Mouse (Mus musculus) MEL (cell line): Measurements from ENCODE around the gene Pde7b.

Source experiments
- CTCF ChIP-seq, 3 experiments: IDR thresholded peaks in 2 of 3; conservative IDR thresholded peaks in 1 of 3; 2 replicates each; pipeline ENCODE4 v1.5.1; 2011 to 2012; ENCODE audit warnings: low read length in 3 of 3, low read depth in 2 of 3, mild to moderate bottlenecking in 2 of 3, improper control_type of control experiment in 1 of 3, inconsistent platforms in 1 of 3, mixed read lengths in 1 of 3, moderate library complexity in 1 of 3; ENCODE audit not compliant: control insufficient read depth in 1 of 3, insufficient read depth in 1 of 3, poor library complexity in 1 of 3, severe bottlenecking in 1 of 3
- E2F4 ChIP-seq: IDR thresholded peaks from 2 replicates; pipeline ENCODE4 v1.6.1; 2011; ENCODE audit warnings: low read depth, low read length, improper control_type of control experiment, borderline replicate concordance
- HCFC1 ChIP-seq: IDR thresholded peaks from 2 replicates; pipeline ENCODE4 v1.6.1; 2012; ENCODE audit warnings: low read depth, mild to moderate bottlenecking, inconsistent platforms, low read length, improper control_type of control experiment, moderate library complexity
- MAX ChIP-seq: IDR thresholded peaks from 2 replicates; pipeline ENCODE4 v1.6.1; 2011; ENCODE audit warnings: low read length, improper control_type of control experiment
- MEF2A ChIP-seq: IDR thresholded peaks from 2 replicates; pipeline ENCODE4 v1.6.1; 2014; ENCODE audit warnings: low read depth, mild to moderate bottlenecking, inconsistent platforms, low read length, improper control_type of control experiment; ENCODE audit not compliant: poor library complexity, insufficient replicate concordance, severe bottlenecking; ENCODE audit errors: extremely low read depth
- MYB ChIP-seq: IDR thresholded peaks from 2 replicates; pipeline ENCODE4 v1.6.1; 2011; ENCODE audit warnings: mild to moderate bottlenecking, low read depth, low read length, improper control_type of control experiment
- POLR2A ChIP-seq, 2 experiments: IDR thresholded peaks; 2 replicates each; pipeline ENCODE4 v1.6.1; 2011 to 2012; ENCODE audit warnings: low read length in 2 of 2, mild to moderate bottlenecking in 2 of 2, control low read depth in 1 of 2, improper control_type of control experiment in 1 of 2, low read depth in 1 of 2, moderate library complexity in 1 of 2; ENCODE audit not compliant: control insufficient read depth in 1 of 2, insufficient read depth in 1 of 2, poor library complexity in 1 of 2
- ZMIZ1 ChIP-seq: IDR thresholded peaks from 2 replicates; pipeline ENCODE4 v1.6.1; 2012; ENCODE audit warnings: low read depth, mild to moderate bottlenecking, inconsistent platforms, low read length, improper control_type of control experiment, moderate library complexity

GRCm38 (mm10) chr10:20420296-20420695, 304.6 kb downstream of the Pde7b start:
- TF ChIP-seq E2F4, result no peak
- TF ChIP-seq POLR2A (IDR thresholded peaks at IDR 0.05; ENCODE audit: control insufficient read depth in 1 of 2, insufficient read depth in 1 of 2, low read depth in 1 of 2, low read length in 2 of 2, poor library complexity in 1 of 2), result no peak
- no peak for TF ChIP-seq MEF2A
- TF ChIP-seq MYB, result no peak
- no peak for TF ChIP-seq ZMIZ1
- TF ChIP-seq MAX, result no peak
- TF ChIP-seq HCFC1, result no peak
- TF ChIP-seq CTCF (IDR thresholded peaks at IDR 0.05 in 2 of 3, conservative IDR thresholded peaks at IDR 0.05 in 1 of 3; ENCODE audit: control insufficient read depth in 1 of 3, insufficient read depth in 1 of 3, low read depth in 2 of 3, low read length in 3 of 3, poor library complexity in 1 of 3, severe bottlenecking in 1 of 3), result no peak
